Mouse (Mus musculus) thymus, adult 2 months (tissue): ENCODE data around the gene Cyb5r3.

Experiments used
- CTCF ChIP-seq: fragments of 200-500 bp; IDR thresholded peaks from 2 replicates; pipeline ENCODE4 v1.5.1; 2012; ENCODE audit warnings: mild to moderate bottlenecking, control low read depth, low read length, moderate library complexity, borderline replicate concordance; ENCODE audit not compliant: control insufficient read depth, poor library complexity, insufficient read depth; ENCODE audit errors: extremely low read depth
- POLR2A ChIP-seq: fragments of 200-500 bp; IDR thresholded peaks from 2 replicates; pipeline ENCODE4 v1.6.1; 2012; ENCODE audit warnings: mild to moderate bottlenecking, low read length, control low read depth, moderate library complexity; ENCODE audit not compliant: control insufficient read depth, poor library complexity, insufficient read depth; ENCODE audit errors: extremely low read depth

DNA sequence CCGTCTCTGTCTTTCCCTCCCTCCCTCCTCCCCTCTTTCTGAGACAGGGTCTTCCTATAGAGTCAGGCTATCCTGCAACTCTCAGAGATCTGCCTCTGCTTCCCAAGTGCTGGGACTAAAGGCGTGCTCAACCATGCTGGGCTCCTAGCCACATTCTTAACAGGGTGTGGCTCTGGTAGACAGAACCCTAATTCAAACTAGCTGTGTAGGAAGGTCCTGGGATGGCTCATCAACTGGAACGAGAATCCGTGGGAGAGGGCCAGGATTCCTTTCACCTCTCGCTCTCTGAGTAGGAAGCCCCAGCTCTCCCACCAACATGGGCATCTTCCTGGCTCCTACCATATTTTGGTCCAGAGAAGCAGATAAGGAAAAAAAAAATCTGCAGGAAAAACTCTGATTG lies 10.0 kb upstream of the Cyb5r3 start:
- no peak for TF ChIP-seq POLR2A
- TF ChIP-seq CTCF = no peak
